Mouse (Mus musculus) ES-E14 (cell line): ENCODE results near the gene H1f0.

Experiments used
- CHD2 ChIP-seq: IDR thresholded peaks from 2 replicates; pipeline ENCODE4 v1.6.1; 2014; ENCODE audit warnings: mild to moderate bottlenecking, low read depth, low read length, inconsistent platforms
- HCFC1 ChIP-seq: IDR thresholded peaks from 2 replicates; pipeline ENCODE4 v1.6.1; 2012; ENCODE audit warnings: low read length, inconsistent platforms, borderline replicate concordance; ENCODE audit not compliant: insufficient read depth
- MAFK ChIP-seq: IDR thresholded peaks from 2 replicates; pipeline ENCODE4 v1.6.1; 2014; ENCODE audit warnings: mild to moderate bottlenecking, low read depth, low read length, inconsistent platforms; ENCODE audit not compliant: insufficient read depth
- ZC3H11A ChIP-seq: IDR thresholded peaks from 2 replicates; pipeline ENCODE4 v1.6.1; 2012; ENCODE audit warnings: low read depth, mild to moderate bottlenecking, inconsistent platforms, low read length, borderline replicate concordance

DNA sequence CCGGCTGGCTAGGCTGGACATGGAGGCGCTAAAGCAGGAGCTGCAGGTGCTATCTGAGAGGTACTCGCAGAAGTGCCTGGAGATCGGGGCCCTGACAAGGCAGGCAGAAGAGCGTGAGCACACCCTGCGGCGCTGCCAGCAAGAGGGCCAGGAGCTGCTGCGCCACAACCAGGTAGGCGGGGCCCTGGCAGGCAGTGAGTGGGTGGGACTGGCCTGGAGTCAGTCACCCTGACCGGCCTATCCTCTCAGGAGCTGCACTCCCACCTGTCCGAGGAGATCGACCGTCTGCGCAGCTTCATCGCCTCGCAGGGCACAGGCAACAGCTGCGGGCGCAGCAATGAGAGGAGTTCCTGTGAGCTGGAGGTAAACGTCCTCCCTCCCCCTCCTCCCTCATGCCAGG, 26.2 kb upstream of the H1f0 start:
- TF ChIP-seq ZC3H11A (no peak), MAFK (no peak), HCFC1 (no peak), CHD2 (no peak)
